Mouse (Mus musculus): ENCODE measurements at regions not wholly inside any gene's neighbourhood (a gene's known extent, or its start where the extent isn't known, plus 50 kb on each side); places are given as distances from the start of the nearest gene placed in this dataset.
"Not testable (repeated sequence)": the region's sequence is repeated elsewhere in the genome, so short reads cannot be mapped to it uniquely, and the experiment has no call there.

DNA sequence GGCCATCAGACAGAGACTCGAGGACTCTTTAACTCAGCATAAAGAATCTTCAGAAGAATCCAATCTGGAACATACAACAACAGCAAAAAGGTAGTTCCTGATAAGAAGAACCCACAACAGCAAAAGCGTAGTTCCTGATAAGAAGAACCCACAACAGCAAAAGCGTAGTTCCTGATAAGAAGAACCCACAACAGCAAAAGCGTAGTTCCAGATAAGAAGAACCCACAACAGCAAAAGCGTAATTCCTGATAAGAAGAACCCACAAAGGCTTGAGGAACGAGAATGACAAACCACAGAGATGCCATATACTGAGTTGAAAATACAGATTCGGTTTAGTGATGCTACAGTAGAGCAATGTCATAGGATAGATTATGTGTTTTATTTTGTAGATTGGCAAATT, 93.0 kb upstream of the Ccnh start:
- no peaks in the 10 kb centered on the region for H3K27me3 ChIP-seq (ENCODE audit: control insufficient read depth, insufficient read depth, low read length)
- 92% methylated on average over 7 of the region's 7 CpGs for WGBS
- H3K27ac ChIP-seq (ENCODE audit: insufficient read depth, low read length) = no peak overlapping the region
- TF ChIP-seq POLR2A (IDR thresholded peaks at IDR 0.05; ENCODE audit: borderline replicate concordance, insufficient read depth, low read length) (no peak), CTCF (IDR thresholded peaks at IDR 0.05; ENCODE audit: borderline replicate concordance, insufficient read depth, low read depth, low read length) (no peak)
- DNase-seq = no peak
- H3K4me1 ChIP-seq (ENCODE audit: control insufficient read depth, insufficient read depth, low read length) = no peaks in the 10 kb centered on the region
- H3K4me3 ChIP-seq (replicated peaks; ENCODE audit: insufficient read depth, low read depth, low read length) = no peak overlapping the region

DNA sequence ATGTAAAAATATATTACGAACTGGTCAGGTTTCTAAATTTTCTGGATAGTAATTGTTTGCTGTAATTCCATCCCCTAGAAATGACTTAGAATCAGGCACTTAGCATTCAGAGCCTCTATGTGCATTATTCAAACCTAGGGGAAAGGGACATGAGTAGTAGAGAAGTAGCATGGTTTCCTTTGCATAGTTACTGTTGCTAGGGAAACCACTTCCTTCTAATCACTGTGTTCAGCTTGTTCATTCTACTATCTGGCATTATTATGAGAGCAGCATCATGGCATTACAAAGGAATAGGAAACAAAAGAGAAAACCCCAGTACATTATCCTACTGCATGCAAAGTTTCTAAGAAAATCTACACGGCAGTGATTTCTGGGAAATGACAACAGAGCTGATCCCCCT, 65.9 kb upstream of the Ccnh start:
- Histone ChIP-seq H3K4me1 (ENCODE audit: control insufficient read depth, insufficient read depth, low read length) (no peaks in the 10 kb centered on the region), H3K27ac (ENCODE audit: insufficient read depth, low read length) (no peak overlapping the region), H3K4me3 (replicated peaks; ENCODE audit: insufficient read depth, low read depth, low read length) (no peak overlapping the region), H3K27me3 (ENCODE audit: control insufficient read depth, insufficient read depth, low read length) (no peaks in the 10 kb centered on the region)
- TF ChIP-seq POLR2A (IDR thresholded peaks at IDR 0.05; ENCODE audit: borderline replicate concordance, insufficient read depth, low read length) (no peak), CTCF (IDR thresholded peaks at IDR 0.05; ENCODE audit: borderline replicate concordance, insufficient read depth, low read depth, low read length) (no peak)
- no peak for DNase-seq
- 42% methylated on average over 2 of the region's 2 CpGs for WGBS

DNA sequence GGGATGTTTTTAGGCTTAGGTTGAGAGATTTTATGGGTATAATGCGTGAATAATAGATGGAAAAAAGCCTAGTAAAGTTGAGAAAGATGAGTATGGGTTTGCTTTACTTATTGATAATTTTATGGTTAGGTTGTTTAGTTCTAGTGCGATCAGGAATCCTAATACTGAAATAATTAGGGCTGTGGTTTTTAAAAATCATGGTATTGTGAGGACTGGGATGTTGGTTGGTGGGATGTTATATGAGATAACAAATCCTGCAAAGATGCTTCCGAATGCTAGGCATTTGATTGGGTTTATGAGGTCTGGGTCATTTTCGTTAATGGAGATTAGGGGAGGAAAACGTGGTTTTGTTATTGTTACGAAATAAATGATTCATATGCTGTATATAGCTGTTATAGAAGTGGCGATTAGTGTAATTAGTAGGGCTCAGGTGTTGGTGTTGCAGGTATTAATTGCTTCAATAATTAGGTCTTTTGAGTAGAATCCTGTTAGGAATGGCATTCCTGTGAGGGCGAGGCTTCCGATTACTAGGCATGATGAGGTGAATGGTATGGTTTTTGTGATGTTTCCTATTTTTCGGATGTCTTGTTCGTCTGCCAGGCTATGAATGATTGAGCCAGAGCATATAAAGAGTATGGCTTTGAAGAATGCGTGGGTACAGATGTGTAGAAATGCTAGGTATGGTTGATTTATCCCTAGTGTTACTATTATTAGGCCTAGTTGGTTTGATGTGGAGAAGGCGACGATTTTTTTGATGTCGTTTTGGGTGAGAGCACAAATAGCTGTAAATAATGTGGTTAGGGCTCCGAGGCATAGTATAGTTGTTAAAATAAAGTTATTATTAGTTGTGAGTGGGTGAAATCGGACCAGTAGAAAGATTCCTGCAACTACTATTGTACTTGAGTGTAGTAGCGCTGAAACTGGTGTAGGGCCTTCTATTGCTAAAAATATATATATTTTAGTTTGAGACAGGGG, 62.3 kb upstream of the Ccnh start:
- WGBS = 93% methylated on average over 18 of the region's 18 CpGs
- H3K27ac ChIP-seq (ENCODE audit: insufficient read depth, low read length); H3K27me3 ChIP-seq (ENCODE audit: control insufficient read depth, insufficient read depth, low read length); H3K4me1 ChIP-seq (ENCODE audit: control insufficient read depth, insufficient read depth, low read length); H3K4me3 ChIP-seq (replicated peaks; ENCODE audit: insufficient read depth, low read depth, low read length): not testable (repeated sequence)
- DNase-seq = peak in 1 of 2 experiments; percentile 2

DNA sequence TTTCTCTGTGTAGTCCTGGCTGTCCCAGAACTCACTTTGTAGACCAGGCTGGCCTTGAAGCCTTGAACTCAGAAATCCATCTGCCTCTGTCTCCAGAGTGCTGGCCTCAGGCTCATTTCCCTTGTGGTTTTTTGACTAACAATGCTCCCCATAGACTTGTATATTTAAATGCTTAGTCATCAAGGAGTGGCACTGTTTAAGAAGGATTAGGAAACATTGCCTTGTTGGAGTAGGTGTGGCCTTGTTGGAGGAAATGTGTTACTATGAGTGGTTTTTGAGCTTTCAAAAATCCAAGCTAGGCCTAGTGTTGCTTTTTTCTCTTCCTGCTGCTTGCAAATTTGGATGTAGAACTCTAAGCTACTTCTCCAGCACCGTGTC, 61.7 kb upstream of the Ccnh start:
- DNase-seq = no peak
- no peak for TF ChIP-seq CTCF (IDR thresholded peaks at IDR 0.05; ENCODE audit: borderline replicate concordance, insufficient read depth, low read depth, low read length)
- no peak for TF ChIP-seq POLR2A (IDR thresholded peaks at IDR 0.05; ENCODE audit: borderline replicate concordance, insufficient read depth, low read length)
- WGBS = 37% methylated on average over 1 of the region's 1 CpGs
- Histone ChIP-seq H3K27ac (ENCODE audit: insufficient read depth, low read length) (no peak overlapping the region), H3K4me1 (ENCODE audit: control insufficient read depth, insufficient read depth, low read length) (no peaks in the 10 kb centered on the region), H3K27me3 (ENCODE audit: control insufficient read depth, insufficient read depth, low read length) (no peaks in the 10 kb centered on the region), H3K4me3 (replicated peaks; ENCODE audit: insufficient read depth, low read depth, low read length) (no peak overlapping the region)
